Mouse (Mus musculus): ENCODE results near the gene Tcp11l2. TPM values are rescaled to one million over a fixed set of nuclear protein-coding genes. Genes with fewer than 3 reads are reported as not detected.

Gene Tcp11l2
- total and polyA plus RNA-seq, 3 experiments: 0.81 to 4.3 TPM; not detected in 1

GRCm38 (mm10) chr10:84640861-84641260 is 64.4 kb downstream of the Tcp11l2 start:
- H3K36me3 ChIP-seq (ENCODE audit: control insufficient read depth in 1 of 2, insufficient read depth in 2 of 2, low read length in 2 of 2): peaks cover 7 to 17% of the 10 kb centered on the region in 2 experiments
- no peak overlapping the region for H3K27ac ChIP-seq (ENCODE audit: control insufficient read depth, low read depth, low read length)

GRCm38 (mm10) chr10:84641576-84641975 is 65.2 kb downstream of the Tcp11l2 start:
- Histone ChIP-seq H3K27ac (ENCODE audit: control insufficient read depth, low read depth, low read length) (no peak overlapping the region), H3K27me3 (ENCODE audit: control insufficient read depth in 1 of 2, insufficient read depth in 2 of 2, low read length in 2 of 2) (no peaks in the 10 kb centered on the region), H3K4me1 (ENCODE audit: control insufficient read depth in 1 of 2, insufficient read depth in 2 of 2, low read length in 2 of 2) (peaks cover 9 to 13% of the 10 kb centered on the region in 2 experiments), H3K9ac (ENCODE audit: control insufficient read depth, low read depth, low read length, poor library complexity, severe bottlenecking) (no peak overlapping the region), H3K79me2 (ENCODE audit: control insufficient read depth, insufficient read depth, low read length, poor library complexity) (no peaks in the 10 kb centered on the region), H3K4me3 (ENCODE audit: control insufficient read depth in 1 of 2, insufficient read depth in 1 of 2, low read depth in 2 of 2, low read length in 2 of 2) (no peak overlapping the region), H3K9me3 (replicated peaks; ENCODE audit: insufficient read depth, low read length) (no peaks in the 10 kb centered on the region), H3K36me3 (ENCODE audit: control insufficient read depth in 1 of 2, insufficient read depth in 2 of 2, low read length in 2 of 2) (peaks cover 9 to 17% of the 10 kb centered on the region in 2 experiments)
- TF ChIP-seq MAX (IDR thresholded peaks at IDR 0.05; ENCODE audit: low read length): no peak
- no peak for TF ChIP-seq MXI1 (IDR thresholded peaks at IDR 0.05; ENCODE audit: low read depth, low read length)
- no peak for TF ChIP-seq USF1 (IDR thresholded peaks at IDR 0.05; ENCODE audit: low read depth, low read length)
- TF ChIP-seq SMC3 (IDR thresholded peaks at IDR 0.05; ENCODE audit: low read depth, low read length): 0 out of 2 replicates have a peak, but pooled peaks have one; percentile 7
- no peak for TF ChIP-seq ZMIZ1 (IDR thresholded peaks at IDR 0.05; ENCODE audit: low read depth, low read length)
- no peak for TF ChIP-seq CHD2 (IDR thresholded peaks at IDR 0.05; ENCODE audit: low read length)
- TF ChIP-seq RCOR1 (IDR thresholded peaks at IDR 0.05; ENCODE audit: low read depth, low read length): no peak
- no peak for TF ChIP-seq UBTF (IDR thresholded peaks at IDR 0.05; ENCODE audit: borderline replicate concordance, insufficient read depth, low read depth, low read length)
- DNase-seq (ENCODE audit: low read depth, low spot score): no peak

More at GRCm38 (mm10) chr10:84640861-84641260, 64.4 kb downstream of the Tcp11l2 start:
- no peak for DNase-seq (ENCODE audit: low read depth, low spot score)
- H3K9me3 ChIP-seq (replicated peaks; ENCODE audit: insufficient read depth, low read length): no peaks in the 10 kb centered on the region
- H3K4me3 ChIP-seq (ENCODE audit: control insufficient read depth in 1 of 2, insufficient read depth in 1 of 2, low read depth in 2 of 2, low read length in 2 of 2): no peak overlapping the region
- H3K9ac ChIP-seq (ENCODE audit: control insufficient read depth, low read depth, low read length, poor library complexity, severe bottlenecking): no peak overlapping the region
- peaks cover 9 to 13% of the 10 kb centered on the region in 2 experiments for H3K4me1 ChIP-seq (ENCODE audit: control insufficient read depth in 1 of 2, insufficient read depth in 2 of 2, low read length in 2 of 2)
- no peaks in the 10 kb centered on the region for H3K27me3 ChIP-seq (ENCODE audit: control insufficient read depth in 1 of 2, insufficient read depth in 2 of 2, low read length in 2 of 2)
- no peak for TF ChIP-seq RAD21 (IDR thresholded peaks at IDR 0.05; ENCODE audit: low read depth, low read length)
- no peak for TF ChIP-seq ZC3H11A (IDR thresholded peaks at IDR 0.05; ENCODE audit: low read depth, low read length)
- no peak for TF ChIP-seq MAFK (IDR thresholded peaks at IDR 0.05; ENCODE audit: borderline replicate concordance, low read depth, low read length)
- TF ChIP-seq USF2 (IDR thresholded peaks at IDR 0.05; ENCODE audit: borderline replicate concordance in 1 of 2, insufficient read depth in 1 of 2, low read depth in 1 of 2, low read length in 2 of 2): no peak
- no peak for TF ChIP-seq POLR2A (IDR thresholded peaks at IDR 0.05; ENCODE audit: control insufficient read depth in 1 of 2, insufficient read depth in 1 of 2, low read depth in 1 of 2, low read length in 2 of 2, poor library complexity in 1 of 2)
- no peak for TF ChIP-seq BHLHE40 (IDR thresholded peaks at IDR 0.05; ENCODE audit: borderline replicate concordance, low read depth, low read length)
- TF ChIP-seq E2F4 (IDR thresholded peaks at IDR 0.05; ENCODE audit: borderline replicate concordance, low read depth, low read length): no peak
- TF ChIP-seq ZKSCAN1 (IDR thresholded peaks at IDR 0.05; ENCODE audit: low read depth, low read length): no peak
- TF ChIP-seq USF1 (IDR thresholded peaks at IDR 0.05; ENCODE audit: low read depth, low read length): no peak
- no peak for TF ChIP-seq TCF12 (IDR thresholded peaks at IDR 0.05; ENCODE audit: low read depth, low read length)
- no peak for TF ChIP-seq ETS1 (IDR thresholded peaks at IDR 0.05; ENCODE audit: low read depth, low read length)
- TF ChIP-seq EP300 (IDR thresholded peaks at IDR 0.05; ENCODE audit: low read depth in 1 of 2, low read length in 2 of 2): no peak
- no peak for TF ChIP-seq KAT2A (conservative IDR thresholded peaks at IDR 0.05; ENCODE audit: low read depth, low read length)
- no peaks in the 10 kb centered on the region for H3K79me2 ChIP-seq (ENCODE audit: control insufficient read depth, insufficient read depth, low read length, poor library complexity)

Data from MEL (cell line).